Mouse (Mus musculus) lung, postnatal 25 days (tissue): Measurements from ENCODE around the gene Gm20388.
A peak's percentile ranks its signal among the peaks of the same experiment; 100 is the strongest.

ENCODE experiments used
- DNase-seq: peaks from one replicate; pipeline ENCODE4 v3.0.0; 2022; ENCODE audit warnings: low spot score

The Gm20388 gene

DNA sequence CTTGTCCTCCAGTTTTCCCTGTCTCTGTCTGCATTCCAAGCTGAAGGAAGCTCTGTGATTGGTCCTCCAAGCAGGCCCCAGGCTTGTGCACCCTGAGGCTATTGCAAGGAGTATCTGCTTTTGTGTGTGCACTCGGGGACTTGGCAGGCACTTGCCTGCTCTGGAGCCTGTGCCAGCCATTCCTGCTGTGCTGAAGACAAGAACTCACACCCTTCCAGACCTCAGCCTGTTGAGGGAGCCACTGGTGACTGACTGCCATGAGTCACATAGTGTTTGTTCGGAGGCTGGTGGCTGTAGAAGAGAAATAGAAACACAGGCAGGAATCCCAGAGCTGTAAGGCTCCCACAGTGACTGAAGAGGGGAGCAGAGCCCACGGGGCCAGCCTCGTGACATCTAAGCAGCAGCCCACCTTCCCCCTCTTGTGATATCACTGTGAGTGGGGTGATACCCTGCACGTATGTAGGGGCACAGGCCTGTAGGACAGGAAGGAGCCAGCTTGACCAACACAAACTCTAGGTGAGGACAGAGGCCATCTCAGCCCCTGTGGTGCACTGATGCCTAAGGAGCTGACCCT is 50.0 kb downstream of the Gm20388 start:
- DNase-seq = no peak

- DNase-seq = no peak
Observed at GRCm38 (mm10) chr8:119964859-119965258, 54.2 kb downstream of the Gm20388 start.

DNA sequence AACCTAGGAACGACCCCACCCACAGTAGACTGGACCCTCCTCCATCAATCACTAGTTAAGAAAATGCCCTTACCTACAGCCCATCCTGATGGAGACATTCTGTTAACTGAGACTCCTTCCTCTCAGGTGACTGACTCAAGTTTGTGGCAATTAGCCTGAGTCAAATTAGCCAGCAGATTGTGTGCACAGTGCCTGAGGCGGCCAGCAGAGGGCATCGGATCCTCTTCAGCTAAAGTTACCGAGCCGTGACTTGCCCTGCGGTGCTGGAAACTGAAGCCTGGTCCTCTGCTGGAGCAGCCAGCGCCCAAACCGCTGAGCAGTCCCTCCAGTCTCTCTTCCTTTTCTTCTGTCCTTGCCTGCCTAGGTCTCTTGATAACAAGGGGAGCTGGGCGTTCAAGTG is 56.8 kb downstream of the Gm20388 start:
- no peak for DNase-seq

DNA sequence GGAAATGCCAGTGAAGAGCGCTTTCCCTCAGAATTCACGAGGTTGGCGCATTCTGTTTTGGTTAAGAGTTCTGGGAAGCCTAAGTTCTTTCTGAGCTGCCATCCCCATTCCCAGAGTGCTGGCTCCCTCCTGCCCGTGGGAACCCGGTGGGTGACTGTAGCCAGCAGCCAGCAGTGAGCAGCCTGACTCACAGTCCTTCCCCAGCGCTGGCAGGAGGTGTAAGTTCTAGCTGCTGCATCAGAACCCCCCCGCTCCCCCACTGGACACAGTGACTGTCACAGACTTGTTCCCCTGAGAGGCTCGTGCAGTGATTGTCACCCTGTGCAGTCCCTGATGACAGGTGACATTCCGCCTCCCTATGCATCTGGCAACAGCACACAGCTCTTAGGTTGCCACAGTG is 59.5 kb downstream of the Gm20388 start:
- no peak for DNase-seq

GRCm38 (mm10) chr8:119972558-119972957 is 61.9 kb downstream of the Gm20388 start:
- no peak for DNase-seq

DNA sequence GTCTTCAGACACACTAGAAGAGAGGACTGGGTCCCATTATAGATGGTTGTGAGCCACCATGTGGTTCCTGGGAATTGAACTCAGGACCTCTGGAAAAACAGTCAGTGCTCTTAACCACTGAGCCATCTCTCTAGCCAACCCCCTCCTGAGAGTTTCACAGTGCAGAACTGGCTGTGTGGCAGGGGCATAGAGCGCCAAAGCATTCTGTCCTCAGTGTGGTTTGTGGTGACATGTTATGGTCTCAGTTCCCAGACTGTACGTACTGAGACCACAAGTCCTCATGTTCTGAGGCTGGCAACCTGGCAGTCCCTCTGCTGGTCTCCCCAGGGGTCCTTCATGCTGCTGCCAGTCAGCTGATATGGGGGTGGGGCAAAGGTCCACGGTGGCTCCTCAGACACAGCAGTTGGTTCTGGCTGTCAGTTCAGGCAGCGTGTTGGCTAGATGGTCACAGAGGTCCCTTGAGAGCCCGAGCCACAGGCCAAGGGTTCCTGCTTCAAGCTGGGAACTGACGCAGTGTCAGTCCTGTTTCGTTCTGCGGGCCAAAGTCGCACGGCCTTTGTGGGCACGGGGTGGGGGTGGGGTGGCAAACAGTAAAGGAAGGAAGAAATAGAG is 68.2 kb downstream of the Gm20388 start:
- DNase-seq = no peak

DNA sequence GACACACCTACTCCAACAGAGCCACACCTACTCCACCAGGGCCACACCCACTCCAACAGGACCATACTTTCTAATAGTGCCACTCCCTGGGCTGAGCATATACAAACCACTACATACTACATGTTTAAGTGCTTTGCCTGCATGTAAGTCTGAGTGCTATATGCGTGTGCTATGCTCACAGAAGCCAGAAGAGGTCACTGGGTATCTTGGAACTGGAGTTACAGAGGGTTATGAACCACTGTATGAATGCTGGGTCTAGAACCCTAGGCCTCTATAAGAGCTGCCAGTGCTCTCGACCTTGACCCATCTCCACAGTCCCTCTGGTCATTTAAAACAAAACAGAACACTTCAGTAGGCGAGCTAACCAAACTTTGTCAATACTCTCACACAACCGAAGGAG is 70.6 kb downstream of the Gm20388 start:
- DNase-seq = no peak

- no peak for DNase-seq
Observed at GRCm38 (mm10) chr8:119984085-119984484, 73.4 kb downstream of the Gm20388 start.

DNA sequence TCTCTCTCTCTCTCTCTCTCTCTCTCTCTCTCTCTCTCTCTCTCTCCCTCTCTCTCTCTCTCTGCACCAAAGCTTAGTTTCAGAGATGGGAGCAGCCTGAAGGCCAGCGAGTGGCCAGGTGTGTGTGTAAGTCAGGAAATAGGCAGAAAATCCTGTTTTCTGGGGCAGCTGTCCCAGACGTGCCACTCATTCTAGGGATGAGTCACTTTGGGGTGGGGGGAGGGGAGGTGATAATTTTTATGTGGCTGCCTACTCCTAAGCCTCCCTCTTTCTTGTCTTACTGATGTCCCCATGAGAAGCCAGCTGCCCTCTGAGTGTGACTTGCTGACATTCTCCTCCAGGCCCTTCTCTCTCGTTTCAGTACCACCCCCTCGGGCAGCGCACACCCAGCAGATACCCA is 75.5 kb downstream of the Gm20388 start:
- DNase-seq = no peak

- no peak for DNase-seq
Observed at GRCm38 (mm10) chr8:119988087-119988486, 77.4 kb downstream of the Gm20388 start.

DNA sequence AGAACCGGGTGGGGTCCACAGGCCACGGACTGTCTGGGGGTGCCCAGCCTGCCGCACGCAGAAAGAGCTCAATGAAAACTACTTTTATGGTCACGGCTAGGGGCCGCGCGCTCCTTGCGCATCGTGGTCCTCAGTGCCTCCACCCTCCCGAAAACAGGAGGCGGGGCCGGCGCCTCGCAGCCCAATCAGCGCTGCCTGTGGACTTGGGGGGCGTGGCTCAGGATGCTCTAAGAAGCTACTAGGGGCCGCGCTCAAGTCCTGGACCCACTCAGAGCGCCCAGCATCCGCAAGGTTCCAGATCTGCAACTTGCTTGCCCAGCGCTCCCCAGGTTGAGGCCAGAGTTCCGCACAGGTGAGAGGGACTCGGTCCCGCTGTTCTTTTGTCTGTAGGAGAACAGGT is 81.6 kb downstream of the Gm20388 start, which contains the start of gene Crispld2:
Gene Crispld2 (plus strand): TSS at position 190 of the 400 bp plus-strand sequence.
- DNase-seq = peak; percentile 64

- DNase-seq = peak; percentile 7
Observed at GRCm38 (mm10) chr8:119994114-119994513, 83.5 kb downstream of the Gm20388 start.

DNA sequence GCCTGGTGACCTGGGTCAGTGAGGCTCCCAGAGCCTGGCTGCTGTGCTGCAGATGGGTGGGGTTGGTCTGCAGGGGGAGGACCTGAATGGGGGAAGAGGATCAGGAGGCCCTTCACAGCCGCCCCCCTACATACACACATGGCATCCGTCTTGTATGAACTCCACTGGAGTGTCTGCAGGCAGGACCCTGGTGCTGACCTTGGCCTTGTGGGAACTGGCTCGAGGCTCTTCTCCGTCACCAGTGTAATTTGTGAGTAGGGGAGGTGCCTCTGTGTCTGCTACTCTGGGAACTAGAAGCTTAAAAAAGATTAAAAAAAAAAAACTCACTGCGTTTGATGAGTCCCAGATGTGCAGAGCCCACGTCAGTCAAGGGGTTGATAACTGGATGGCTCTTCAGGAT is 83.9 kb downstream of the Gm20388 start:
- DNase-seq = peak; percentile 42

DNA sequence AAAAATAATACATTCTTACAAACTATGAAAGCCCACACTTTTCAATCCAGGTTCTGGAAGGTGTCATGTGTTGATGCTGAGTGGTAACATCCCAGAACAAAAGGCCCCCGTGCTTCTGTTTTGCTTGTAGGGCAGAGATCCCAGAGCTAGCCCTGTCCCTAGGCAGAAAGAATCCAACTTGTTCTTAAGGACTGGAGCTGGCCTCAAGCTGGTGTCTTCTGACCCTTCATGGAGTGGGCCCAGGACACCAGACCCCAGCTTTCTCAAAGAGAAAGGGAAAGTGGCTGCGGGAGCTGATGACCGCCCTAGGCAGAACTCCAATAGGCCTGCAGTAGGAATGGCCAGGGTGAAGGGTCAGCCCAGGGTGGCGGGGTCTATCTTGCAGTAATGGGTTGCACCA is 86.6 kb downstream of the Gm20388 start:
- peak; percentile 16 for DNase-seq

- DNase-seq = no peak
Observed at GRCm38 (mm10) chr8:120000461-120000860, 89.8 kb downstream of the Gm20388 start.

GRCm38 (mm10) chr8:120001712-120002111 is 91.1 kb downstream of the Gm20388 start:
- peak; percentile 57 for DNase-seq

DNA sequence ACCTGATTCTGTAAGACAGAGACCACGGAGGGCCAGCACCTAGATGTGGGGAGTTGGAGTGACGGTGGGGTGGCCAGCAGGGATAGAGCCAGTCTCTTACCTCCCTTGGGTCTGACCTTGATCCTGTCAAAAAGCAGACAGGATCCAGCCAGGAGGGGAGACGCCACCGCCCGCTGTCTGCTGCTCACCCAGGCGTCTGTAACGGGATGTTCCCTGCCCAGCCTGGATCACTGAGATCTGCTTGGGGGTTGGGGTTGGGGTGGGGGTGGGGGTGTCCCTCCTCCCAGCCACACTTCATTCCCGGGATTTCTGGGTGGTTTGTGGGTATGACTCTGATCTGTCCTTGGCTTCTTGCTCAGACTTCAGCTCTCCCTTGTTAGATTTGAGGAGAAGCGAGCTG is 91.7 kb downstream of the Gm20388 start:
- no peak for DNase-seq

DNA sequence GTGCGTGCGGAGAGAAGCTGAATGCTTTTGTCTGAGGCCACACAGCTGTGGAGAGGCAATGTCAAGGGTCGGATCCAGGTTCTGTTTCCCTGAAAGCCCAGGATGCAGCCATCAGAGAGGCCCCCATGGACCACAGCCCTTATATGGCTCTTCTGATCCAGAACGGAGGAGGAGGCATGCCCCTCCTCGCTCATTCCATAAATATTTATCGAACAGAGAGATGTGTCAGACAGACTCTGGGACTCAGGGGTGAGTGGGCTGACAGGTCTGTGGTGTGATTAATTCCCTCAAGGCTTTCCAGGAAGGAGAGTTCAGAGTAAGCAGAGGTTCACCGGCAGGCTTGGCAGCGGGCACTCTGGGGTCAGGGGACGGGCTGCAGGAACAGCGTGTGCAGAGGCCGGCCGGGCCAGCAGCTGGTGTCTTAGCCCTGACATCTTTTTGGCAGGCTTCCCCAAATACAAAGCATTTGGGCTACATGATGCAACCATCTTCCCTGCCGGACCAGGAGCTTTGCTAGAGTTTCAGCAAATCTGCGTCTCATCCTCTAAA is 93.6 kb downstream of the Gm20388 start:
- DNase-seq = peak; percentile 72

DNA sequence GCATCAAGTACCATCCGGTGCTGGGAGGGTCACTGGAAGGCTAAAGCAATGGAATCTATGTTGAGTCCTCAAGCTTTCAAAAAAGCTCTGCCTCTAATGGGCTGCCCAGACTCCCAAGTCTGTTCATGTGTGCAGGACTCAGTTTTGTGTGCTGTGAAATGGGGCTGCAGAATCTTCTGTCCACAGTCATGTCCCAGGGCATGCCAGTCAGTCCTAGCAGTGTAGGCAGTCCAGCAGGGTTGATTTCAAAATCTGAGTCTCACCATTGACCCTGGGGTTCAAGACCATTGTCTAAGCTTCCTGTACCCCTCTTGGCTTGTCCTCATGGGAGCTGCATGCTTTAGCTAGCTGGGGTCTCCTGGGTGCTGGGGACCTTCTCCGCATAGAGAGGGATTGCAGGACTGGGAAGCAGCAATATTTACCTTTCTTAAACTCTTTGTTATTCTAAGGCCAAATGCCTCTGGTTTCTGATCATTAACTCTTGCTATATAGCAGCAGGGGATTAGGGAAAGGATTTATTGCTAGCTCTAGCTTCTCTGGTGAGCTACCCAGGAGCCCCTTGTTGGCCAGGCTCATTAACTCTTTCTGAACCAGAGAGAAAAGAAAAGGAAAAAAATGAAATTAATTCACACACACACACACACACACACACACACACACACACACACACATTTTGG is 94.2 kb downstream of the Gm20388 start:
- no peak for DNase-seq

DNA sequence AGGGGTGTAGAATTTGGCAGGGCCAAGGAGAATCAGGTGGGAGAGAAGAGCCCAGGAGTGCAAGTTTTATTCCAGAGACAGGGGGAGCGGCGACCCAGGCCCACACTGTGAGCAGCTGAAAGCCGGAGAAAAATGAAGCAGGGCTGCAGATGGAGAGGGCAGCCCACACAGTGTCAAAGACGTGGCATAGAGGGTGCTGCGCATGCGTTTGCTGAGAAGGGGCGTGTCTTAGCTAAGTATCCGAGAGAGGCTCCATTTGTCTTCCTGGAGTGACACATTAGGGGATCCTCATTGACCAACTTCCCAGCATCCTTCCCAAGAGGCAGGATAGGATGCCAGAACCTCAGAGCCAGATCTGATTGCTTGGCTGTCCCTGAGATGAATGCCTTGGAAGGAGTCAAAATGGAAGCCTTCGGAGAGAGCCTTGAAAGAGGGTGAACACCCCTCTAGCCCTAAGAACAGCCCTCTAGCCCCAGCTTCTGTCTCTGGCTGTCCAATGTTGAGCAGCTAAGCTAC is 96.1 kb downstream of the Gm20388 start:
- no peak for DNase-seq

DNA sequence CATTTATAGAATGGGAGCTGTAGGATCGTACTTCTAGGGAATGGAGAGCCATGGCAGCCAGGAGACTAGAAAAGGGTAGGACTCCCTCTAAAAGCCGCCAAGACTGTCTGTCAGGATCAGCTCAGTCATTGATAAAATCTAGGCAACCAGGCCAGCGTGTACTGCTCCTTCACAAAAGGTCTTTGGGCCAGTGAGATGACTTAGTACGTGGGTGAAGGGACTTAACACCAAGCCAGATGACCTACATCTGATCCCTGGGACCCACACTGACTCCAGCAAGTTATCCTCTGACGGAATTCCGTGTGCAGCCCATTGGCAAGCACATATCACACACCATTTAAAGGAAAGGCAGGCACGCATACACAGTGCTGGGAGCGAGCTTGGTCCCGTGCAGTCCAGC is 96.5 kb downstream of the Gm20388 start:
- no peak for DNase-seq

DNA sequence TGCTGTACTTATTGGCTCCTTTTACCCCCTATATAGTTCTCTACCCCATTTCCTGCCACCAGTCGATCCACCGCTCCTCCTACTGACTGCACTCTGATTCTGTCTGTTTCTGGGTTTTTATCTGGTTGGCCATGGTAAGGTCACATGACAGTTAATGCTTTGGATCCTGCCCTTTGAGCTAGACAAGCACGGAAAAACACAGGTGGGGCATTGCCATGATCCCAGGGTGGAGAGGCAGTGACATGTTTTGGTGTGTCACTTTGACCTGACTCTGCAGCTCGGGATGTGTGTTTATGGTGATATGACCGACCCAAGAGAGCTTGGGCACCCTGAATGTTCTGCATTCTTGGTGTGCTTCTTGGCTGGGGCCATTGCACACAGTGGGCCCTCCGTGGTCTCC is 98.6 kb downstream of the Gm20388 start:
- DNase-seq = no peak

GRCm38 (mm10) chr8:120012491-120012890 is 101.8 kb downstream of the Gm20388 start:
- DNase-seq = no peak
